Mouse (Mus musculus): ENCODE measurements around the gene Gm26897.

DNA sequence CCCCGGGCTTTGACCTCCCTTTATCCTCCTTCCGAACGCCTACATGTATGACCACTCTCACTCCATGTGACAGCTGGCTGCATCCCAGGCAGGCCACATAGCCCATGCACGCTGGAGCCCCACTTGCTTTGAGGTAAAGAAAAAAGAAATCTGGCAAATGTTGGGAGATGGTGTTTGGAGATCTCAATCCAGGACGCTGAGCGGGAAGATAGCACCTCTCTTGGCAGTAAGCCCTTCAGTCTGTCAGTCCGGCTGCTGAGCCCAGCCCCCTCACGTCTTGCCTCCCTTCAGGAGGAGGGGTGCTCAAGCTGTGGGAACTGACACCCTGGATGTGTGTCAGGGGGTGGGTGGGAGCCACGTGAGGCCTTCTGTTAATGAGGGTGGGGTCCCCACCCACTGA is 13.0 kb upstream of the Gm26897 start:
- TF ChIP-seq CTCF (IDR thresholded peaks at IDR 0.05) (no peak), EP300 (IDR thresholded peaks at IDR 0.05) (no peak)

All from lung, postnatal 0 days (tissue).